ENCODE assay signal across 9 mouse cellular contexts in genomic region chr2:101815250-101815934, GRCm38 (mm10).
DNase-seq lines count a peak whose midpoint lies in the region; ATAC-seq and TF ChIP-seq lines count a peak whose summit lies in the region.
"Had no signal": no experiment of that assay in that cellular context is flagged by ENCODE, and none has a peak within 500 bp of the region (broad histone marks: within the 10 kb centered on the region; RNA-seq: fewer than 3 reads in every experiment).

No protein-coding gene starts in this region.

- no peaks in the 10 kb centered on the region for H3K4me1 ChIP-seq in forebrain, postnatal 0 days (ENCODE audit: insufficient read depth)
- H3K4me1 ChIP-seq in forebrain, embryonic 15.5 days: no peaks in the 10 kb centered on the region
- H3K4me1 ChIP-seq in embryonic facial prominence, embryonic 12.5 days: peaks cover 27% of the 10 kb centered on the region
- H3K4me1 ChIP-seq: stomach, embryonic 15.5 days had no signal

- H3K9ac ChIP-seq in forebrain, postnatal 0 days: no peak overlapping the region
- H3K9ac ChIP-seq in forebrain, embryonic 15.5 days (replicated peaks): no peak overlapping the region
- no peak overlapping the region for H3K9ac ChIP-seq in embryonic facial prominence, embryonic 12.5 days
- H3K9ac ChIP-seq: stomach, embryonic 15.5 days had no signal

- ATAC-seq in forebrain, postnatal 0 days: no peak
- ATAC-seq in forebrain, embryonic 15.5 days (replicated peaks): no peak
- 0 out of 2 replicates have a peak, but pooled peaks have one; percentile 36 for ATAC-seq in embryonic facial prominence, embryonic 12.5 days (ENCODE audit: insufficient number of reproducible peaks, insufficient read depth, low FRiP score, low TSS enrichment)
- ATAC-seq in megakaryocyte progenitor cell, adult 5-6 weeks (replicated peaks; ENCODE audit: poor library complexity): peak; percentile 83

- no peaks in the 10 kb centered on the region for H3K36me3 ChIP-seq in forebrain, postnatal 0 days (ENCODE audit: insufficient read depth)
- H3K36me3 ChIP-seq in forebrain, embryonic 15.5 days: no peaks in the 10 kb centered on the region
- H3K36me3 ChIP-seq in embryonic facial prominence, embryonic 12.5 days: no peaks in the 10 kb centered on the region
- H3K36me3 ChIP-seq: stomach, embryonic 15.5 days had no signal

- no peaks in the 10 kb centered on the region for H3K9me3 ChIP-seq in forebrain, postnatal 0 days (ENCODE audit: low read length)
- H3K9me3 ChIP-seq in forebrain, embryonic 15.5 days: no peaks in the 10 kb centered on the region
- no peaks in the 10 kb centered on the region for H3K9me3 ChIP-seq in embryonic facial prominence, embryonic 12.5 days
- H3K9me3 ChIP-seq: stomach, embryonic 15.5 days had no signal

- no peak for DNase-seq in forebrain, postnatal 0 days
- peak; percentile 13 for DNase-seq in ovary, postnatal 36 days (ENCODE audit: low spot score)
- DNase-seq in ovary, postnatal 10 days (ENCODE audit: low spot score): no peak
- DNase-seq in frontal cortex, postnatal 14 days (ENCODE audit: low spot score in 2 of 2): no peak
- no peak for DNase-seq in layer of hippocampus, adult 8-10 months (ENCODE audit: low spot score in 2 of 2)

- no peak overlapping the region for H3K4me3 ChIP-seq in forebrain, postnatal 0 days (ENCODE audit: low read depth, low read length)
- H3K4me3 ChIP-seq in forebrain, embryonic 15.5 days: no peak overlapping the region
- H3K4me3 ChIP-seq in embryonic facial prominence, embryonic 12.5 days: no peak overlapping the region
- H3K4me3 ChIP-seq: stomach, embryonic 15.5 days had no signal

- H3K4me2 ChIP-seq in forebrain, postnatal 0 days (ENCODE audit: low read depth): no peak overlapping the region
- no peak overlapping the region for H3K4me2 ChIP-seq in forebrain, embryonic 15.5 days (replicated peaks)
- H3K4me2 ChIP-seq in embryonic facial prominence, embryonic 12.5 days (replicated peaks): no peak overlapping the region
- H3K4me2 ChIP-seq: stomach, embryonic 15.5 days had no signal

- TF ChIP-seq CTCF in forebrain, postnatal 0 days (IDR thresholded peaks at IDR 0.05; ENCODE audit: low read depth): peak; percentile 31

- H3K27ac ChIP-seq in forebrain, postnatal 0 days (ENCODE audit: low read depth, low read length): no peak overlapping the region
- no peak overlapping the region for H3K27ac ChIP-seq in forebrain, embryonic 15.5 days (replicated peaks)
- H3K27ac ChIP-seq in embryonic facial prominence, embryonic 12.5 days: no peak overlapping the region
- H3K27ac ChIP-seq: stomach, embryonic 15.5 days had no signal

- H3K27me3 ChIP-seq in forebrain, postnatal 0 days (ENCODE audit: insufficient read depth, low read length): no peaks in the 10 kb centered on the region
- H3K27me3 ChIP-seq in forebrain, embryonic 15.5 days: no peaks in the 10 kb centered on the region
- no peaks in the 10 kb centered on the region for H3K27me3 ChIP-seq in embryonic facial prominence, embryonic 12.5 days
- H3K27me3 ChIP-seq: stomach, embryonic 15.5 days had no signal

- WGBS in forebrain, postnatal 0 days: 40% methylated on average over 5 of the region's 5 CpGs
- 36% methylated on average over 5 of the region's 5 CpGs for WGBS in forebrain, embryonic 15.5 days
- 33% methylated on average over 5 of the region's 5 CpGs for WGBS in embryonic facial prominence, embryonic 12.5 days

Comparison
In these comparisons a context has a peak if more than half of its experiments do, and no peak if none do; other contexts are left out.
1. ATAC-seq: peak in embryonic facial prominence, embryonic 12.5 days (single experiment) and megakaryocyte progenitor cell, adult 5-6 weeks (single experiment); none in forebrain, postnatal 0 days (single experiment) and forebrain, embryonic 15.5 days (single experiment).